Mouse (Mus musculus) ES-E14 (cell line): ENCODE data around the gene Gad1. TPM values are rescaled to one million over a fixed set of nuclear protein-coding genes. Genes with fewer than 3 reads are reported as not detected.

ENCODE experiments used
- DNase-seq: peaks from one replicate; pipeline ENCODE4 v3.0.0-alpha.2; 2013; ENCODE audit warnings: low read depth, low spot score
- H3K27ac ChIP-seq: 2 replicates; pipeline ENCODE4 v1.5.1; 2012; ENCODE audit warnings: low read depth, mild to moderate bottlenecking, low read length, moderate library complexity, mixed read lengths; ENCODE audit not compliant: poor library complexity, insufficient read depth, severe bottlenecking
- H3K36me3 ChIP-seq: 2 replicates; pipeline ENCODE4 v1.6.1; 2012; ENCODE audit warnings: mild to moderate bottlenecking, low read length, moderate library complexity, mixed read lengths; ENCODE audit not compliant: control insufficient read depth, poor library complexity, insufficient read depth, severe bottlenecking
- H3K4me1 ChIP-seq, 2 experiments: fragments of 150-350 bp in 1 of 2; sonication (generic) in 1 of 2; 2 replicates each; pipeline ENCODE4 v1.6.1; 2012; ENCODE audit warnings: low read length in 2 of 2, mild to moderate bottlenecking in 1 of 2, mixed read lengths in 1 of 2; ENCODE audit not compliant: control insufficient read depth in 2 of 2, insufficient read depth in 2 of 2, poor library complexity in 1 of 2
- H3K4me3 ChIP-seq, 2 experiments: fragments of 150-350 bp in 1 of 2; sonication (generic) in 1 of 2; 2 replicates each; pipeline ENCODE4 v1.5.1; 2012; ENCODE audit warnings: low read length in 2 of 2, low read depth in 1 of 2, mild to moderate bottlenecking in 1 of 2, mixed read lengths in 1 of 2; ENCODE audit not compliant: insufficient read depth in 1 of 2, poor library complexity in 1 of 2, severe bottlenecking in 1 of 2
- H3K9ac ChIP-seq: 2 replicates; pipeline ENCODE4 v1.6.1; 2012; ENCODE audit warnings: low read depth, mild to moderate bottlenecking, low read length, mixed read lengths; ENCODE audit not compliant: poor library complexity, insufficient read depth, severe bottlenecking
- H3K9me3 ChIP-seq: fragments of 150-350 bp; sonication (generic); 2 replicates; pipeline ENCODE4 v1.6.1; 2012; ENCODE audit warnings: low read depth, mild to moderate bottlenecking, low read length; ENCODE audit not compliant: control insufficient read depth, insufficient read depth
- CHD2 ChIP-seq: IDR thresholded peaks from 2 replicates; pipeline ENCODE4 v1.6.1; 2014; ENCODE audit warnings: mild to moderate bottlenecking, low read depth, low read length, inconsistent platforms
- HCFC1 ChIP-seq: IDR thresholded peaks from 2 replicates; pipeline ENCODE4 v1.6.1; 2012; ENCODE audit warnings: low read length, inconsistent platforms, borderline replicate concordance; ENCODE audit not compliant: insufficient read depth
- MAFK ChIP-seq: IDR thresholded peaks from 2 replicates; pipeline ENCODE4 v1.6.1; 2014; ENCODE audit warnings: mild to moderate bottlenecking, low read depth, low read length, inconsistent platforms; ENCODE audit not compliant: insufficient read depth
- ZC3H11A ChIP-seq: IDR thresholded peaks from 2 replicates; pipeline ENCODE4 v1.6.1; 2012; ENCODE audit warnings: low read depth, mild to moderate bottlenecking, inconsistent platforms, low read length, borderline replicate concordance
- ZNF384 ChIP-seq: IDR thresholded peaks from 2 replicates; pipeline ENCODE4 v1.6.1; 2012; ENCODE audit warnings: low read depth, low read length, inconsistent platforms
- in situ Hi-C, 2 experiments: fragments of 600-800 bp; cut with MboI; formaldehyde crosslinking; loops; one replicate each; pipeline ENCODE4 v1.15.1; 2025; ENCODE audit warnings: low sequenced_read_pairs in 2 of 2, inconsistent platforms in 1 of 2; ENCODE audit not compliant: unreplicated experiment in 2 of 2
- total RNA-seq: library from RNA; depleted of rRNA; stranded (reverse); fragments of 300-350 nt; gene quantifications from 2 replicates; pipeline ENCODE4 v1.2.3, GENCODE M21; 2012

Gene Gad1
- total RNA-seq, 1 experiment, result 1.0 TPM

DNA sequence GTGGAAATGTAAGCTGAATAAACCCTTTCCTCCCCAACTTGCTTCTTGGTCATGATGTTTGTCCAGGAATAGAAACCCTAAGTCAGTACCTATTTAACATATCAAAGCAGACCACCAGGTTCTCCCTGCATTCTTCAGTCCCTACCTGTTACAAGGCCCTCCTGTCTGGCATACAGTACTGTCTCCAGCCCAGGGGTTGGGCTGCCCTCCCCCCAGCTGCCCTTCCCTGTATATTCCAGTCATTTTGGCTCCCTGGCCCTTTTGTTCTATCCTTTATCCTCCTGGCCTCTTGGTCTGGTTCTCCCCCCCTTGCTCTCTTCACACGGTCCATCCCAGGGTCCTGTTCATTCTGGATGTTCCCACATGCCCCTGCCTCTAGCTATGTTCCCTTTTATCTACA lies 78.4 kb downstream of the Gad1 start:
- in situ Hi-C loops, result no loop called here
- no peaks in the 10 kb centered on the region for H3K9me3 ChIP-seq
- H3K4me3 ChIP-seq, result no peak overlapping the region
- H3K4me1 ChIP-seq, result peaks cover 4 to 16% of the 10 kb centered on the region in 2 experiments
- DNase-seq, result no peak
- no peak overlapping the region for H3K9ac ChIP-seq
- TF ChIP-seq ZNF384 (no peak), MAFK (no peak)
- no peak overlapping the region for H3K27ac ChIP-seq
- no peaks in the 10 kb centered on the region for H3K36me3 ChIP-seq

DNA sequence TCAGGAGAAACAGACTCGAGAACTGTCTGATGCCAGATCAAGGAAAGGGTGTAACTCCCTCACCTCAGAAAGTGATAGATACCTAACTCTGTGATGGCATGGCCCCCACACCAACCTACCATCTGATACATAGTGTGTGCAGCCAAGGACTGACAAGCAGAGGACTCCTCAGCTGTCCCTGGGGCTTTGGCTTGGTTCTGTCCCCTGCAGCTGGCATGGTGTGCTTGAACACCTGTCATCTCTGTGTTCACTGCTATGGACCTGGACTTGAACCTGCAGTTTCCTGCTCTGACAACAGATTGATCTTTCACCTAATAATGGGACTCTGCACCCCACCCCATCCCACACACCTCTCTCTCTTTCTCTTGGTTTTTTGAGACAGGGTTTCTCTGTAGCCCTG lies 79.5 kb downstream of the Gad1 start:
- DNase-seq, result no peak
- Histone ChIP-seq H3K36me3 (no peaks in the 10 kb centered on the region), H3K4me1 (peaks cover 4 to 16% of the 10 kb centered on the region in 2 experiments), H3K27ac (no peak overlapping the region), H3K4me3 (no peak overlapping the region), H3K9ac (no peak overlapping the region), H3K9me3 (no peaks in the 10 kb centered on the region)
- TF ChIP-seq CHD2, result no peak
- no peak for TF ChIP-seq ZNF384
- TF ChIP-seq MAFK, result no peak
- no peak for TF ChIP-seq ZC3H11A
- no peak for TF ChIP-seq HCFC1
- in situ Hi-C loops, result no loop called here

- TF ChIP-seq ZC3H11A, result no peak
- no peak for TF ChIP-seq HCFC1
- no peak for TF ChIP-seq CHD2
- no peak for TF ChIP-seq ZNF384
- no peak for TF ChIP-seq MAFK
- no peak for DNase-seq
Observed at GRCm38 (mm10) chr2:70634028-70634690, 81.3 kb downstream of the Gad1 start.

GRCm38 (mm10) chr2:70640968-70641367 lies 88.1 kb downstream of the Gad1 start:
- Histone ChIP-seq H3K4me1 (no peaks in the 10 kb centered on the region), H3K36me3 (no peaks in the 10 kb centered on the region), H3K9me3 (no peaks in the 10 kb centered on the region), H3K27ac (no peak overlapping the region), H3K9ac (no peak overlapping the region), H3K4me3 (no peak overlapping the region)
- in situ Hi-C loops, result no loop called here
- TF ChIP-seq CHD2 (no peak), ZNF384 (no peak), MAFK (no peak), ZC3H11A (no peak), HCFC1 (no peak)
- no peak for DNase-seq

More at GRCm38 (mm10) chr2:70634028-70634690, 81.3 kb downstream of the Gad1 start:
- Histone ChIP-seq H3K36me3 (no peaks in the 10 kb centered on the region), H3K4me1 (peaks cover 4 to 13% of the 10 kb centered on the region in 2 experiments), H3K27ac (no peak overlapping the region), H3K9ac (no peak overlapping the region), H3K4me3 (no peak overlapping the region), H3K9me3 (no peaks in the 10 kb centered on the region)
- in situ Hi-C loops, result no loop called here

DNA sequence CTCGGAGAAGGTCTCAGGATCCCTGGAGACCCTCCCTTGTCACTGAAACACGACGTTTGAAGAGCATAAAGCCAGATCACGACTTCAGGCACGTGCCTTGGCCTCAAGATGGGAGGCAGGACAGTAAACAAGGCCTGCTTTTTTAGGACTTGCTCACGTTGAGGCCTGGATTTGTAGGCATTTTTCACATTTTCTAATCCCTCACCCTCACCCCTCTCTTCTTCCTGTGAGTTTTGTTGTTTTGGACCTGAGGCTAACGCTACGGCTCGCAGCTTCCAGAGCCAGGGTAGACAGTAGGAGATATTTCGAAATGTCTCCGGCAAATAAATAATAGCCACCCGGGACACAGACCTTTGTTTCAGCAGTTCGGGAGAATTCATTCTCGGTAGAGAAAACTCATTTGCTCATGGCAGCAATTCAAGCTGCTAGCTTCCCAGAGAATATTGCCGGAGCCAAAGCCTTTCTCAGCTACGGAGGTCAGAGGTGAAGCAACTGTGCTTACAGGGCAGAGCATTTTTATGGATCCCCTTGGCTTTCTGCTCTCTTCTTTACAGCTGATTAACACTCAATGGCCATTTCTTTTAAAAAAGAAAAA lies 90.2 kb downstream of the Gad1 start:
- H3K36me3 ChIP-seq, result no peaks in the 10 kb centered on the region
- no peaks in the 10 kb centered on the region for H3K9me3 ChIP-seq
- no peak overlapping the region for H3K27ac ChIP-seq
- H3K4me1 ChIP-seq, result no peaks in the 10 kb centered on the region
- TF ChIP-seq MAFK (no peak), CHD2 (no peak), ZC3H11A (no peak), ZNF384 (no peak), HCFC1 (no peak)
- no peak overlapping the region for H3K9ac ChIP-seq
- in situ Hi-C loops, result no loop called here
- no peak for DNase-seq
- no peak overlapping the region for H3K4me3 ChIP-seq
